Mouse (Mus musculus): ENCODE results near the gene Immp2l.
"Not testable (repeated sequence)": the region's sequence is repeated elsewhere in the genome, so short reads cannot be mapped to it uniquely, and the experiment has no call there.

The Immp2l gene

GRCm38 (mm10) chr12:41680141-41680540 is 656.3 kb downstream of the Immp2l start:
- DNase-seq (ENCODE audit: low spot score), result peak; percentile 3

GRCm38 (mm10) chr12:41682141-41682540 is 658.3 kb downstream of the Immp2l start:
- no peak for DNase-seq (ENCODE audit: low spot score)

GRCm38 (mm10) chr12:41689809-41690208 is 665.9 kb downstream of the Immp2l start:
- no peak for DNase-seq (ENCODE audit: low spot score)

GRCm38 (mm10) chr12:41710608-41711007 is 686.7 kb downstream of the Immp2l start:
- no peak for DNase-seq (ENCODE audit: low spot score)

- no peak for DNase-seq (ENCODE audit: low spot score)
Observed at GRCm38 (mm10) chr12:41716946-41717345, 693.1 kb downstream of the Immp2l start.

GRCm38 (mm10) chr12:41724585-41724984 is 700.7 kb downstream of the Immp2l start:
- no peak for DNase-seq (ENCODE audit: low spot score)

- no peak for DNase-seq (ENCODE audit: low spot score)
Observed at GRCm38 (mm10) chr12:41726720-41727119, 702.8 kb downstream of the Immp2l start.

GRCm38 (mm10) chr12:41727221-41727620 is 703.3 kb downstream of the Immp2l start:
- DNase-seq (ENCODE audit: low spot score), result no peak

GRCm38 (mm10) chr12:41727764-41728338 is 704.0 kb downstream of the Immp2l start:
- DNase-seq (ENCODE audit: low spot score), result no peak

- DNase-seq (ENCODE audit: low spot score), result no peak
Observed at GRCm38 (mm10) chr12:41728467-41728866, 704.6 kb downstream of the Immp2l start.

- no peak for DNase-seq (ENCODE audit: low spot score)
Observed at GRCm38 (mm10) chr12:41729780-41730179, 705.9 kb downstream of the Immp2l start.

- DNase-seq (ENCODE audit: low spot score), result no peak
Observed at GRCm38 (mm10) chr12:41733168-41733567, 709.3 kb downstream of the Immp2l start.

GRCm38 (mm10) chr12:41742887-41743286 is 719.0 kb downstream of the Immp2l start:
- no peak for DNase-seq (ENCODE audit: low spot score)

- no peak for DNase-seq (ENCODE audit: low spot score)
Observed at GRCm38 (mm10) chr12:41763396-41763795, 739.5 kb downstream of the Immp2l start.

- no peak for DNase-seq (ENCODE audit: low spot score)
Observed at GRCm38 (mm10) chr12:41773961-41774360, 750.1 kb downstream of the Immp2l start.

GRCm38 (mm10) chr12:41774623-41775323 is 750.9 kb downstream of the Immp2l start:
- no peak for DNase-seq (ENCODE audit: low spot score)

GRCm38 (mm10) chr12:41777762-41778161 is 753.9 kb downstream of the Immp2l start:
- not testable (repeated sequence) for DNase-seq (ENCODE audit: low spot score)

GRCm38 (mm10) chr12:41793681-41794080 is 769.8 kb downstream of the Immp2l start:
- DNase-seq (ENCODE audit: low spot score), result not testable (repeated sequence)

GRCm38 (mm10) chr12:41829517-41829916 is 805.6 kb downstream of the Immp2l start:
- DNase-seq (ENCODE audit: low spot score), result no peak

GRCm38 (mm10) chr12:41831731-41832130 is 807.8 kb downstream of the Immp2l start:
- no peak for DNase-seq (ENCODE audit: low spot score)

- no peak for DNase-seq (ENCODE audit: low spot score)
Observed at GRCm38 (mm10) chr12:41834646-41835045, 810.8 kb downstream of the Immp2l start.

GRCm38 (mm10) chr12:41838334-41838847 is 814.5 kb downstream of the Immp2l start:
- DNase-seq (ENCODE audit: low spot score), result no peak

- DNase-seq (ENCODE audit: low spot score), result no peak
Observed at GRCm38 (mm10) chr12:41839241-41839640, 815.4 kb downstream of the Immp2l start.

All from yolk sac, embryonic 10.5 days (tissue).